Mouse (Mus musculus): ENCODE data around the gene Ambp.

The Ambp gene

DNA sequence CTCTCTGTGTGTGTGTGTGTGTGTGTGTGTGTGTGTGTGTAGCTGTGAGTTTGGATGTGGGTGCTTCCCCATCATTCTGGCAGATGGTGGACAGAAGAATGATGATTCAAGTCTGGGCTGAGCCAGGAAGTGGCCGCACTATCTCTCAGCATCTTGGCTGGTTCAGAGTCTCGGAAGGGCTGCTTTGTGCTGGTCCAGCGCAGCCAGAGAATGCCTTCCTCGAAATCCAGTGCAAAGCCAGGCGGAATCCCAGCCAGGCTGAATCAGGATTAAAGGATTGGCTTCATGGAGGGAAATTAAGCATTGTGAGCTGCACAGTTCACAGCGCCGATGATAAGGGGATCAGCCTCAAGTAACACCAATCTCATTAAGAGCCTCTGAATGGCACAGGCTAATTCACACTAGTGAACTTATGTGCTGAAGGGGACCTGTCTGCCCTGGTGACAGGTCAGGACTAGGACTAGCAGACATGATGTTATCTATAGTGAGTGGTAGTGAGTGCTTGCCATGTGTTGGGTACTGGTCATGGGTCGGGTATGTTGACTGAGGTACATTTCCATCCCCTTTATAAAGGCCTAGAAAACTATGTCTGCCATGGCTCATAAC lies 29.6 kb downstream of the Ambp start:
- intact Hi-C loops (cut with DNase I) = no loop called here

DNA sequence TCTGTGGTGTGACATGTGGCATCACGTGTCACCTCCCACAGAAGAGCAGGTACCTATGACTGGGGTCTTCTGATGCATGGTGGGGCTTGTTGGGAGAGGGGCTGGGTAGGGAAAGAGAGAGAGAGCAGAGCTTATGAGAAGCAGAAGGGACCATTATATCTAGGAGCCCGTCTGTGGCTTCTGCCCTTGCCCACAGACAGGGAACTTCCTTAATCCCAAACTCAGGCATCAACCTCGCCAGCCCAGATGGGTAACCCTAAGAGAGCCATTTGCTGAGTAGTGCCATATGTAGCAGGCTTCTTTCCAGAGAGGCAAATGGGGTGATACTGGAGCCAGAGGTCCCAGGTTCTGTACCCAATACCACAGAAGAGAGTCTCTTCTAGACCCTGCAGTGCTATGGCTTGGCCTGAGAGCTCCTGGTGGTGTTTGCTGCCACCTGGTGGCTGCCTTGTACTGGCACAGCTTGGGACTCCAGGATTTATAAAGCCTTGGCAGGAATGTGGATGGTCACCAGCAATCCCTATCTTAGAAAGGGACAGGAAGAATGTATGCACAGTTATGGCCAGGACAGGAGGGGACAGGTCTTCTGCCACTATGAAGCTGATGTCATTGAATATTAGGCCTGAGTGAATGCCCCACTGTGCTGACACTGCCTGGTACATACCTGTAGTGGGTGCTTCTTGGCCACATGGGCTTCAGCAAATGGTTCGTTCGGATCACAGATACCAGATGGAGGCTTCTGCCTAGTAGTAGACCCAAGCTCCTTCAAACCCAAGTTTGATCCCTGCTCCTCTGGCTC lies 35.8 kb downstream of the Ambp start:
- intact Hi-C loops (cut with DNase I) = loop anchor here (1.0 to 10.0 kb wide), 4 partner anchors 154 to 338 kb away; partner anchors contain the start of gene Zfp618

DNA sequence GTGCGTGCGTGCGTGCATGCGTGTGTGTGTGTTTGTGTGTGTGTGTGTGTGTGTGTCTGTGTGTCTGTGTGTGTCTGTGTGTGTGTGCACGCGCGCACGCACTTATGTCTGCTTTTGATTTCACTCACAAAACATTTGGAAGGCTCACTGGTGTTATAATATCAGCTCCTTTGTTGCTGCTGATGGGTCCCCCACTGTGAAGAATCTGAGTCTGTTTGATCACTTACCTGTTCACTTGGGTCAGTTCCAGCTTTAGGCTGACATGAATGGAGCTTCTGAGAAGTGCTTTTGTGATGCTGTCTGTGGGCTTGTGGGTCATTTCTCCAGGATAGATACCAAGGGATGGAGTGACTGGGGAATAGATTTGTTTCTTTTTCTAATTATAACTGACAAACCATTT lies 48.9 kb downstream of the Ambp start:
- intact Hi-C loops (cut with DNase I) = no loop called here

DNA sequence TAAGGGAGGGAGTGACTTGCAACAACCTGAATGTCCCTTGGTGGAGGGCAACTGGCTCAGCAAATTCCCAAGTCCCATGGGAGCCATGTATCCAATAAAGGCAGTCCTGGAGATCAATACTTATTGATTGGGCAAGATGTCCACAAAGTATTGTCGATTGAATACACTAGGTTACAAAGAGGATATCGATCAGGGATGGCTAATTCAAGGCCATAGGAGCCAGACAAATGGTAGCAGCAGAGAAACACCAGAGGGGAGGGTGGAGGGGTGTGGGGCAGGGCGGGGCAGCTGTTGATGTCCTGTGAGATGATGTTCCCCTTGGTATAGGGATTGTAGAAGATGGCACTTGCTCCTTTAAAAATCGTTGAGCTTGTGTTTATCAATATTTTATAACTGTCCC lies 52.6 kb downstream of the Ambp start:
- intact Hi-C loops (cut with DNase I) = no loop called here

DNA sequence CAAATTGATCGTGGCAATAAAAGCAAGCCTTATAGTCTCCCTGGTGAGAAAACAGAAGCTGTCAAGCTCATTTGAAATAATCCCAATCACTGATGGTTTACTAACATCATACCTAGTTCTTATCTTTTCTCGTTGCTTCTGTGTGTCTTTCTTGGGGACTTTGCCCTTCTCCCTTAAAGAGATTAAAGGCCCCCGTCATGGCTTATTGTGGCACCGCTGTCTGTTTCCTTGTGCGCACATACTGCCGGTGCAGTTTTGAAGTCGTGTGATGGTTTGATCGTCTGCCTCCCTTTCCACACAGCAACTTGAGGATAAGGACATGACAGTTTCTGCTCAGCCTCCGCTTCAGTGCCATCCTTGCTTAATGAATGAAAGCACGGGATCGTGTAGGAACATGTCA lies 54.1 kb downstream of the Ambp start:
- intact Hi-C loops (cut with DNase I) = no loop called here

DNA sequence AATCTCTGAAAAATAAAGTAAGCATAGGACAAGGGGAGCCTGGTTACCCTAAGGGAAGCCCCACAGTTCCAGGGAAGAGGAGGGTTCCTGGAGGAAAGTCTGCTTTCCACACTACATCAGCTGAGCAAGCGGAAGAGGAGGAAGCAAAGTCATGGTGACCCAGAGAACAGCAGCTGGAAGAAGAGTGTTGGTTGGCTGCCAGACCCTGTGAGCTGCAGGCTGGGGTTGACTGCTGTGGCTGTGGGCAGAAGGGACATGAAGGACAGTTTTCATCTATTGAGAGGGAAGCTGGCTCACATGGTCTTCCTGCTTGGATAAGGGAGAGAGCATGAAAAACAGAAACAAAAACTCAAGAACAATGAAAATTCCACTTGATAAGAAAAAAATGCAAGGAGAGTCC lies 57.0 kb downstream of the Ambp start:
- intact Hi-C loops (cut with DNase I) = no loop called here
